Mouse (Mus musculus) neural tube, embryonic 10.5 days (tissue): Measurements from ENCODE around the gene Il4i1.
A peak's percentile ranks its signal among the peaks of the same experiment; 100 is the strongest.

Experiments used
- DNase-seq: peaks from one replicate; pipeline ENCODE4 v3.0.0-alpha.2; 2017; ENCODE audit warnings: low spot score; ENCODE audit errors: extremely low spot score

The Il4i1 gene

DNA sequence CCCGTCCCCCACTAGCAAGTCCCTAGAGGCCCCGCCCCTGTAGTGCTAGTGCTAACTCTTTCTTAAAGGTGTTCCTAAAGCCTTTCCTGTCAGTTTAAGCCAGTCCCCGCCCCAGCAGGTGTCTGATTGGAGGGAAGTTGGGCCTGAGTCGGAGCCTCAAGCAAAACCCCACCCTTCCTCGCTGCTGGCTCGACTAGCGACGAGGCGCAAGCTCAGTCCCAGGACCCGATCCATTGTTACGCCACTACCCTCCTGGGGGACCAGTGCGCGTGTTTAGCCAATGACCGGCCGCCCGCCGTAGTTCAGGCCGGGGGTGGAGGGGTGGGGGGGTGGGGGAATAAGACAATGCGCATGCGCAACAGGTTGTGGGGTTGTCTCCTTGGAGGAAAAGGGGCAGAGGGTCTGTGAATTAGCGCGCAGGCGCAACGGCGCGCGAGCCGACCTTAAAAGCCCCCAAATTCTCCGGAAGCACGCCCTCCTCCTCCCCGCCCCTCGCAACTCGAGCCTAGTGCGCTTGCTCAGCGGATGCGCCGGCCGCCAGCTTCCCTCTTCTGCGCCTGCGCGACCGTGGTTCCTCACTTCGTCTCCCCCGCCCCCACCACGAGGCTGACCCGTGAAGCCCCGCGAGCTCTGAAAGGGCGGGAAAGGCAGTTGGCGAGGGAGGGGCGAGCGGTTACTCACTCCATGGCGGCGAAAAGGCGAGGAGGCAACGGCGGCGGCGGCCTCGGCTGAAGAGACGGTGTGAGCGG is at the start of gene Il4i1, which contains the start of gene Nup62:
Gene Il4i1 (plus strand): TSS at position 667 of the 749 bp plus-strand sequence.
Gene Nup62 (plus strand): TSS at position 368 of the 749 bp plus-strand sequence.
- DNase-seq: peak; percentile 100

DNA sequence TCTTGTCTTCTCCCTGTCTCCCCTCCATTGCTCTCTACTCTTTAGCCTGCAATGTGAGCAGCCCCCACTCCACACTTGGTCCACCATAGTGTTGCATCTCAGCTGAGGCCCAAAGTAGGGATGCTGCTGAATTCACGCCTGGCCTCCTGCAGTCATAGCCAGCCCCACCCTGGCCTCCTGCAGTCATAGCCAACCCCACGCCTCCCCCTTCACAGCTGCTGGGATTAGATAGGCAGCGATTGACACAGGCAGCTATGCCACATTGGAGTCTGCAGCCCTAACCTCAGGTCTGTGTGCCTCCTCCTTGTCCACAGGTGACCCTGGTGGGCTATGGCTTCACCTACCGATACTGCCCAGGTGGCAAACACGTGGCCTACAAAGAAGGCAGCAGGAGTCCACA is 48.1 kb upstream of the Il4i1 start:
- DNase-seq: no peak

DNA sequence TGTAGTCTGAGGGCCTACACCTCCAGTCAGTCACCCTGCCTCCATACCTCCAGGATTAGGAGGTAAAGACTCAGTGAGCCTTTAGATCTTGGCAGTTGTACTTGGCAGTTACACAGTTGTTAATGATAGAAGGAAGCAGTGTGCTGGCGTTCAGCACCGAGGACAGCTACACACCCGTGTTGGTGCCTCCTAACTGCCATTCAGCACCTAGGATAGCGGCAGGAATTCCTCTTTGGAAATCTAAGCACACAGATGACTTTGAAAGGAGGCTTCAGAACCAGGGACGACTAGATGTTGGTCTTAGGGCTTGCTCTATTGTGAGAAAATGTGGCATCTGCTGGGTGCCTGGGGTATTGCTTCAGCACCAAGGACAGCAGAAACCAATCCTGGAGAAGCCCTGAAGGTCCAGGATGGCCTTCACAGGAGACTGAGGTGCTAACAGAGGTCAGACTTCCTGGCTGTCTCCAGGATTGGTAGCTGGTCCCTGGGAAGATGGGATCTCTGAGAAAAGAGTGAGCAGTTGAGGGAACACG is 46.1 kb upstream of the Il4i1 start:
- peak; percentile 77 for DNase-seq

DNA sequence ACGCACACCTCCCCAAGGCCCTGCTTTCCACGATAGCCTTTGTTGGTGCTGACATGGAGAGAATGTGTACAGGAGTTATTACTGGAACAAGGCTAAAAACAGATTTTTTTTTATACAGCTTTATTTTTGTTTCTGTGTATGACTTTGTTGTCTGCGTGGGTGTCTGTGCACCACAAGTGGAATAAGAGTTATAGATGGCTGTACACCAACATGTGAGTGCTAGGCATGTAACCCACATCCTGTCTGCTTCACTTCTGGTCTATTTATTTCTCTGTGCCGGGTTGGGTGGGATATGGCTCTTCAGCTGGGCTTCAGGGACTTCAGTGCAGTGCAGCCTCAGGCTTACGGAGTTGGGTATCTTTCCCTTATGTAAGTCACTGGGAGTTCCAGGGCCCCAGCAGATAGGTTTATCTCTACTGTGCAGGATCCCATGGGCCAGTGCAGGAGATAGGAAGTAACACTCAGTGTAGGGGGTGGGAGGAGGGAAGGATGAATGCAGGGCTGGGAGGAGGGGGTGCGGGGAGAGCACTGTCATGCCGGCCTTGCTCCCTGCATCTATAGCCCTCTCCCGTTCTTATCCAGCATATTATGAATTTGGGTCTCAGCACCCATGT is 43.5 kb upstream of the Il4i1 start:
- DNase-seq: no peak

DNA sequence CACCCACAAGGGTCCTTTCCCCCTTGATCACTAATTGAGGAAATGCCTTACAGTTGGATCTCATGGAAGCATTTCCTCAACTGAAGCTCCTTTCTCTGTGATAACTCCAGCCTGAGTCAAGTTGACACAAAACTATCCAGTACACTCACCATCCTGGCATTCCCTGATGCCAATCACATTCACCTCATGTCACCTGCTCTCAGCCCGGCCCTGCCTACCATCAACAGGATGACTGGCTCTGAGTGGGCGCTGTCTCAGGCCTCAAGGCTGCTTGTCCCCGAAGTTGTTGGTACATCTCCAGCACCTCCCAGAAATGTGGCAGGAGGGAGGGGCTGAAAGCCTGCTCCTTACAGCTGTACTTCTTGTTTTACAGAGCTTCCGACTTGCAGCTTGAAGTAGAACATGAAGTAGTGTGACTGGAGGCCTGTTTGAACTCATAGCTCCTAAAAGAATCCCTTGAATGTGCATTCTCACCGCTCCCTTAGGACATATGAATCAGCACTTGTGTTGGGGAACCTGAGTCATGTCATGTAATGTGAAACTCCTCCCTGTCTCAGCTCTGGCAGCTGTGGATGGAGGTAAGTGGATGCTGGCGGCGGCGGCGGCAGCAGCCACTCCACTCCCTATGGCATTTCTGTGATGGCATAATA is 39.2 kb upstream of the Il4i1 start:
- no peak for DNase-seq

DNA sequence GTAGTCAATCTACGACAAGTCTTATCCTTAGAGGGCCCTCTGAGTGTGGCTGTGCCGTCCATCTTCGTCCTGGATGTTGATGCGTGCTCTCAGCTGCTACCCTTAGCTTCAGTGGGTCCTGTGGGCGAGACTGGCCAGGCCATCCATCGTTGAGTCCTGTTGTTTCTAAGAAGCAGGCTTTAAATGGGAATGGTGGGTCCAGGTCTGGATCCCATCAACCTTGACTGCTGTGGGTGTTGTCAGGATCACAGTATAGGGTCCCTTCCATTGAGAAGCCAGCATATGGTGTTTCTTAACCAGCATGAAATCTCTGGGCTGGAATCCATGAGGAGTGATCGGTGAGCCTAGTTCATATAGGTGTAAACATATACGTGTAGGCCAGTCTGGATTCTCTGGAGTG is 36.1 kb upstream of the Il4i1 start:
- DNase-seq: no peak

DNA sequence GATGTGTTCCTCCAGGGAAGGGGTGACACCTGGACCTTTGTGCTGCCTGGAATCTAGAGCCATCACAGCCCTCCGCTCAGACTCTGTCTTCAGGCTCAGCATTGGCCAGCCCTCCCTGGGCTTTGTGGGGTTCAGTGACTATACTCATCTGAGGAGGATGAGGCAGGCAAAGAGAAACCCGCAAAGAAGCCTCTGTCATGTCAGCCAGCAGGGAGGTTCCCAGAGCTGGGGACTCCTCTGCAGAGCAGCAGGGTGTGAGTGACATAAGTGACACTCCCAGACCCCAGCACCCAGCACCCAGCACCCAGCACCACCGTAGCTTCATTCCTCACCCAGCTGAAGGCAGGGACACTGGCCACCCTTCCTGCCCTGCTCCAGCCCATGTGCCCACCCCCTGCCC is 26.7 kb upstream of the Il4i1 start:
- DNase-seq: no peak

DNA sequence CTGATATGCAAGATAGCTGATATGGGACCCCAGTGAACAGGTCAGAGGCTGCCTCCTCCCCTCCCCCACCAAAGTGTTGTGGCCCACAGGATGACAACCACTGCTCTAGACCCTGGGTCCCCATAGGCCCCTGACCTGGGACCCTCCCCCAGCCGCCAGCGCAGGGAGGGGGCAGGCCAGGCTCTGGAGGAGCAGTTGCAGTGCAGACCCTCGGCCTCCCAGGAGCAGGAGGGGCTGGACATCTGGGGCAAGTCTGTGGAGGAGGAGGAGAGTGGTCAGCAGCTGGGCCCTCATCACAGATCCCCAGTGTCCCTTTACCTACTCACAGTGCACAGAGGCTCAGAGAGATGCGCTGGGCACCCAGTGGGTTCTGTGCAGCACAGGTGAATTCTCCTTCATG is 26.1 kb upstream of the Il4i1 start:
- no peak for DNase-seq

DNA sequence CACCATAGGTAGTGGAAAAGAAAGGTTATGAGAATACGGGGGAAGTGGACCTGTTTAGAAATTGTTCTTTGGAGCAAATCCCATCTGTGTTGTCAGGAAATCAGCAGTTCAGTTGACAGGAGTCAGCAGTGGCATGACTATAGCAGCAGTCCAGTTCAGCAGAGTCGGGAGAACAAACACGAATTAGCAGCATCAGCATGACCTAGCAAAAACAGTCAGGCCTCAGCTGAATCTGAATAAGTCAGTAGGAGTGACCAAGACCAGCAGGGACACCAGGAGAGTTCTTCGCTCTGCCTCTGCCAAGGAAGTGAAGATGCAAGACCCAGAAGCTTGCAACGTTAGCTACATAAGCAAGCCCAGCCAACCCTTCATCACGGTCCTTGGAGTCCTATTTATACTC is 23.4 kb upstream of the Il4i1 start:
- DNase-seq: no peak

DNA sequence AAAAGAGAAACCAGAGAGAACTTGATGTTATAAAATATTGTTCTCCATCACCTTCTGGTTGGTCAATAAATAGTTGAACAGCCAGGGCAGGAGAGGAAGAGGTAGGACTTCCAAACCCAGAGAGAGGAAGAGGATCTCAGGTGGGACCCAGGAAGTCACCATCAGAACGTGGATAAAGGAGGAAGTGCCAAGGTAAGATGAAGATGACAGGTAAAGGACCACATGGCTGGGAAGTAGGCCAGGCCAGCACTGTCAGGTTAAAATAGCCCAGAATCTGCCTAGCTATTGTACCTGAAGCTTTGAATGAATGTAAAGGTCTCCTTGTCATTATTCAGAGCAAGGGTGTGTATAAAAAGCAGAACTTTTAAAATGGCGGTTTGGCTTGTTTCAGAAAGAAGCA is 7.3 kb upstream of the Il4i1 start:
- no peak for DNase-seq

DNA sequence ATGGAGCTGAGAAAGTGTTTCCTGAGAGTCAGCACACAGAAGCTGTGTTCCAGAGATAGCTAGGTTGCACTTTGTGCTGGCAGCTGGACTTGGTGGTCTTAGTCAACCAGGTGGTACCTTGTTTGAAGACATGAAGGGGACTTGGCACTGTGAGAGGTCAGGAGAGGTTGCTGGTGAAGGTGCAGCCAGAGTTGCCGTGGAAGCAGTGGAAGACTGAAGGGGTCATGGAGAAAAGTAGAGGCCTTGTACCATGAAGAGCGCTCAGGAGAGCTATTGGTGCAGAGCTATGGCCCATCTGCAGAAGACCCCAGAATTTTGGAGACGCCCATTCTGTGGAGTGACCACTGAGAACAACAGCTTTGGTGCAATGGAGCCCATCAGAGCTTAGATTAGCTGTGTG is 6.7 kb upstream of the Il4i1 start:
- DNase-seq: peak; percentile 4

DNA sequence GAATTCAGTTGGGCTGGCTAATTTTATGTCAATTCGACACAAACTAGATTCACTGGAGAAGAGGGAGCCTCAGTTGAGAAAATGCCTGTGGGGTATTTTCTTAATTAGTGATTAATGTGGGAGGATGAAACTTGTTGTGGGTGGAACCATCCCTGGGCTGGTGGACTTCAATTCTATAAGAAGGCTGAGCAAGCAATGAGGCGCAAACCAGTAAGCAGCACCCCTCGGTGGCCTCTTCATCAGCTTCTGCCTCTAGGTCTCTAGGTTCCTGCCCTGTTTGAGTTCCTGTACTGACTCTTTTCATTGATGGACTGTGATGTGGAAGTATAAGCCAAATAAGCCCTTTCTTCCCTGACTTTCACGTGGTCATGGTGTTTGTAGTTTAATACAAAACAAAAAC is 5.8 kb upstream of the Il4i1 start:
- no peak for DNase-seq

DNA sequence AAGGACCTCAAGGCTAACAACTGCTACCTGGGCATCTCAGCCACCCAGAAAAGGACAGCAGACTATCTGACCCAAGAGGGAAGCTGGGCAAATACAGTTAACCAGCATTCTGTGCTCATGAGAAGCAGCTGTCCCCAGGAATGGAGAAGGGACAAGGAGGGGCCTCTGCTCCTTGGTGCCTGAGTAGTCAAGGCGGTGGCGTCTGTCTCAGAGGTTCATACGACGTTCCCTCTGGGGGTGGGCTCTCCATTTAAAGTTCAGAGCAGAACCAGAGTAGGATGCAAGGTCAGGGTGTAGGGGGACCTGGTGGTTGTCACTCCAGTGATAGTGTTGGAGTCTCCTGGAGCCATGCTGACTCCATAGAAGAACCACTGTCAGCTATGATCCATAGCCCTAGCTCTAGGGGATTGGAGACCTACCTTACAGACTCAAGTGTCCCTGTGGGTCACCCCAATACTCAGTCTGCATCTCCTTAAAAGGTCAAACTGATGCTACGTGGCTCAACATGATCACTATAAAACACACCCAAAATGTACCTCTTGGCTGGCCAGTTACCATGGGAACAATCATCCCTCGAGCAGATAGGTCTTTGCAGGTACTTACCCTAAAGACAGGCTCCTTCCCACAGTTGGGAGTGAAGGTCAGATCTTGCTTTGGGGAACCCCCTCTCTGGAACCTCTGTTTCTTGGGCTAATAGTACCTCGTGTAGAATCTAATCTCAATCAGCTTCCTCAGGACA is 5.2 kb upstream of the Il4i1 start:
- DNase-seq: peak; percentile 8

DNA sequence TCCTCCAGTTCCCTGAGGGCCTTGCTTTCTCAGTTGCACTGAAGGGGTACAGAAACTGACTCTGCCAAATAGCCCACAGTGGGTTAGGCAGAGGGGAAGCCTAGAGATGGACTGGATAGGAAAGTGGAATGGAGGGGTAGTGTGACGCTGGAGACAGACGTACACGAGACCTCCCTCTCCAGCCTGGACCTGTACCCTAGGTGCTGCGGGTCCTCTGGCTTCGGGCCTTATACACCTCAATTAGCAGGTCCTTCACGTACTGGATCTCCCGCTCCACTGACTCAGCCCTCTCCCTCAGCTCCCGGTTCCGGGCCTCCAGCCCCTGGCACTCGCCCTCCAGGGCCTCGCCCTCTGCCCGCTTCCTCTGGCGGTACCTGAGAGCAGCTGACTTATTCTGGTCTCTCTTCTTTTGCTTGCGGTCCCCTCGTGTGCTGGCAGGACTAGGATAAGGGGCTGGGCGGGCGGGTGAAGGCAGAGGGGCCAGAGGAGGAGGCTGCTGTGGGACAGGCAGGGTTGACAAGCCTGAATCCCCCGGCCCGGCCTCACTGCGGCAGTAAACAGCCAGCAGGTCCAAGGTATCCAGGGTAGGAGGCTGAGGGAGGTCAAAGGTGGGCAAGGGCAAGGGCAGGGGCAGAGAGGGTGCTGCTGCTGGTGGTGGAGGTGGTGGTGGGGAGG is 3.4 kb upstream of the Il4i1 start:
- peak; percentile 8 for DNase-seq

DNA sequence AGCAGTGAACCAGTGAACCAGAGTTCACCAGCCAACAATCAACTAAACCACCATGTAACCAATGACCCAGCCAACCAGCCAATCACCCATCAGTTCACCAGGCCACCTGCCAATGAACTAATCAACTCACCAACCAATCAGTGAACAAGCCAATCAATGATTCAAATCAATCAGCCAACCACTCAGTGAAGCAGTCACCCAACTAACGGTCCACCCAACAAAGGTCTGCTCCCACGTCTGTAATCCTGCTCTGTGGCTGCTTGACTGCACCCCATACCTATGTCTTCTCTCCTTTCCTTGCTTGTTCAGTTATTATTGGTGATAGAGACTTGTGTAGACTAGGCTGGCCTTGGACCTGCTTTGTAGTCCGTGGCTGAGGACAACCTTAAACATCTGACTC is 2.2 kb upstream of the Il4i1 start:
- DNase-seq: no peak

DNA sequence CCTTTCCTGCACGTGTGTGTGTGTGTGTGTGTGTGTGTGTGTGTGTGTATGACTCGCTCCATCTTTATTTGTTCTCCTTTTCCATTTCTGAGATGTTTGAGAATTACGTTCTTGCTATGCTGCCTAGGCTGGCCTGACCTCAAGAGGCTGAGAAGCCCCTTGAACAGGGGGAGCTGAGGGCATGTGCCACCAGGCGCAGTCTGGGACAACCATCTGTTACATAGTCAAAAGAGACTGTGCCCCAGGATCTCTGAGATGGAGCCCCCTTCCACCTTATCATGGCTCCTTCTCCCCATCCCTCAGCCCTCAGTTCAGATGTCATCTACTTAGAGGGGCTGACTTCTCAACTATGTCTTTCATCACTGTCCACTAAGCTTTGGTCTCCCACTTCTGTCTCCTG is 1.8 kb upstream of the Il4i1 start:
- peak; percentile 10 for DNase-seq

DNA sequence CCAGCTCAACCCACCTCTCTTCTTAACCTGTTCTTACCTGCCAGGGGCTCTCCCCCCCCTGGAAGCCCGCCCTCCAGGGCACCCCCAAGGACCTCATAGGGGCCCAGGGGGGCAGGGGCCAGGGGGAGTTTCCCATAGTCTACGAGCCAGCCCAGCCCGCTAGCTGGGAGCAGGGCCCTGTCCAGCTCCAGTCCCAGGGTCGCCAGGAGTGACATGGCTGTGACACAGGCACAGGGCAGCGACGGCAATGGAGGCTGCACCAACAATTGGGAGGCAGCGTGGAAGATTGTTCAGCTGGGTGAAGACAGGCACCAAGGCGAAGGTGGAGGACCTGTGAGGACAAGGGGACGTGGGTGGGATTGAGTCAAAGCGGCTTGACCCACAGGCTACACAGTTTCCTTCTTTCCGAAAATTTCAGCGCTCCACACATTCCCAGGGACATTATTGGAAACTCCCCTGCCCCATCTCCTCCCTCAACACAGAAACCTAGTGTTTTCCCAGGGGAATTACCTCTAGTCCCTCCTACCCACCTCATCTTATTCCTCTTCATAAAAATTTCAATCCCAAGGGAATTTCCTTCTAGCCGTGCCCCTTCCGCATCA is 1.1 kb upstream of the Il4i1 start:
- peak; percentile 32 for DNase-seq

DNA sequence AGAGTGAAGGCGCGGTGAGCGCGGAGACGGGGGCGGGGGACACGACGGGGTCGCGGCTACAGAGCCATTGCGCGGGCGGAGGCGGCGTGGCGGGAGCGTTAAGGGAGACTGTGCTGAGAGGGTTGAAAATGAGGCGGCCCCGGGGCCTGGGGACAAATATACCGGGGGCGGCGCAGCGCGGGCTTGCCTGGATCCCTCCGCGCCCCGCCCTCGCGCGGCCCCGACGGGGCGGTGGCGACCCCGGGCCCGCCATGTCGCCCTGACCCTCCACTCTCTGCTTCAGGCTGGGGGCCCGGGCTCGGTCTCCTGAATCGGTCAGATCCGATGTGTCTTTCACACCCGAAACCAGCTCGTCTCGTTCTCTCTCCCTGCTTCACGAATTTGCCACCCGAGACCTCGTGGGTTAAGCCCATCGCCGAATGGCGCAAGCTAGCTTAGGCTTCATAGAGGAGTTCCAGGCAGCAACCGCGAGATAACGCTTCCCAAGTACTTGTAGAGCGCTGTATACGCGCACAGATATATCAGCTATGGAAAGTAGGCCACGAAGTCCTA is 359 bp downstream of the Il4i1 start, which contains the start of gene Atf5:
Gene Atf5 (minus strand): TSS at position 189 of the 552 bp plus-strand sequence.
- DNase-seq: no peak

DNA sequence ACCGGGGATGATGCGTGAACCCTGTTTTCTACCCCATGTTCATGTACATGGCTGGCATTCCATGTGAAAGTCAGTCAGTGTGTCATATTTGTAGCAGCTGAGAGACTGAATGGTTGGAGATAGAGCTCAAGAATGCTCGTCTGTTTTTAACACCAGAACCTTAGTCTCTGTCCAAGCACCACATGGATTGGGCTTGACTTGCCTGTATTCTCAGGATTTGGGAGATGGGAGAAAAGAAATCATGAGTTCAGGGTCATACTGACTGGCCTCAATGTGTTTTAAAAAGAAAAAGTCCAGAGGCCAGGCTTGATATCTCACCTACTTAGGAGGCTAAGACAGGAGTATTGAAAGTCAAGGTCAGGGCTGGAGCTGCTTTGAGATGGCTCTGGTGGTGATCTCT is 1.3 kb downstream of the Il4i1 start:
- DNase-seq: peak; percentile 13

DNA sequence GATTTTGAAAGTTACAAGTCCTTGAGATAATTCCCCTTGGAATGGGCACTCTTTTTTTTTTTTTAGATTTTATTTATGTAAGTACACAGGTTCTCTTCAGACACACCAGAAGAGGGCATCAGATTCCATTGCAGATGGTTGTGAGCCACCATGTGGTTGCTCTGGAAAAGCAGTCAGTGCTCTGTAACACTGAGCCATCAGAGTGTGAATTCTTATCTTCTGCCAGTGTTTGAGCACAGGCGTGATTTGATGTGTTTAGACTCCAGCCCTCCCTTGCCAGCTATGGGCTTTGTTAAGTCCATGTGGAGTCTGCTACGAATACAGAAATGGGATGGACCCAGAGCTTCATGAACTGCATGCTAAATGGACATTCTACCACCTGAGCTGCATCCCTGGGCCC is 2.0 kb downstream of the Il4i1 start:
- peak; percentile 13 for DNase-seq
